Mouse (Mus musculus): ENCODE results near the gene Mag. TPM values are rescaled to one million over a fixed set of nuclear protein-coding genes. Genes with fewer than 3 reads are reported as not detected.

Mag gene
- polyA plus RNA-seq, 1 experiment: 3.5 TPM

DNA sequence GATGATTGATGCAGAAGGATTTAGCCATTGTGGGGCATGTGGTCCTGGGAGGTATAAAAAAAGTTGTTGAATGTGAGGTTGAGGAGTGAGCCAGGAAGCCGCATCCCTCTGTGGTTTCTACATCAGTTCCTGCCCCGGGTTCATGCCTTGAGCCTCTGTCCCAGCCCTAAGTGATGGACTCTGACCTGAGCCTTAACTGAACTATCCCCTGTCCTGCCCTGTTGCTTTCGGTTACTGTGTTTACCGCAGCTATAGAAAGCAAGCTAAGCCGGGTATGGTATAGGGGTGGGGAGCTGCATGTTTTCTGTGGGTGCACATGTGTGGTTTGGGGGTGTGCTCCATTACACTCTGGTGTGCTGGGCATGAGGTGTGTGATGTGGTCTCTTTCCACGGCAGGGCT is 4.9 kb downstream of the Mag start:
- Histone ChIP-seq H3K4me1 (ENCODE audit: control insufficient read depth, insufficient read depth, insufficient read length) (peaks cover 6% of the 10 kb centered on the region; the same call in 1 of the 2 replicates), H3K4me3 (ENCODE audit: extremely low read depth, insufficient read depth, insufficient read length) (no peak overlapping the region), H3K36me3 (ENCODE audit: control insufficient read depth, insufficient read depth, low read length) (no peaks in the 10 kb centered on the region), H3K27ac (ENCODE audit: insufficient read depth, low read length) (no peak overlapping the region), H3K27me3 (ENCODE audit: control insufficient read depth, insufficient read depth, low read length) (no peaks in the 10 kb centered on the region)
- no peak for DNase-seq (ENCODE audit: low read depth in 1 of 2, low spot score in 2 of 2)
- TF ChIP-seq POLR2A (IDR thresholded peaks at IDR 0.05; ENCODE audit: low read depth, low read length): no peak
- no peak for TF ChIP-seq CTCF (IDR thresholded peaks at IDR 0.05; ENCODE audit: extremely low read depth, insufficient read depth, insufficient read length, insufficient replicate concordance)
- WGBS: 29% methylated on average over 6 of the region's 6 CpGs

DNA sequence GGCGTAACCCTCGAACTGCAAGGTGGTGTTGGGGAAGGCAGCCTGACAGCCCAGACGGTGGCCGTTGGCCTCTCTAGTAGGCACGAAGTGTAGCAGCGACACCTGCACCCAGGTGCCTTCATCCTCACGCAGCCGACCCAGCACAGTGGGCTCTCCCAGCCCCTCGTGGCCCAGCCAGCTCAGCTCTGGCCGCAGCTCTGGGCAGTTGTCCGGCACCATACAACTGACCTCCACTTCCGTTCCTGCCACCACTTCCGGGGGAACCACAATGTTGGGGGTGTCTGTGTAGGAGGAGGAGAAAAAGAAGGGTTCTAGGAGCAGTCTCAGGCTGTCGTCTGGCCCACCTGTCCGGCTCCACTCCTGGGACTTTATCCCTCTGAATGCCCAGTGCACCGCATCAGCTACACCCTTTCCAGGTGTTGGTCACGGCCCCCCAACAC is 5.7 kb downstream of the Mag start:
- Histone ChIP-seq H3K27ac (ENCODE audit: insufficient read depth, low read length) (no peak overlapping the region), H3K4me3 (ENCODE audit: extremely low read depth, insufficient read depth, insufficient read length) (no peak overlapping the region), H3K4me1 (ENCODE audit: control insufficient read depth, insufficient read depth, insufficient read length) (peaks cover 6% of the 10 kb centered on the region; the same call in 1 of the 2 replicates), H3K36me3 (ENCODE audit: control insufficient read depth, insufficient read depth, low read length) (no peaks in the 10 kb centered on the region), H3K27me3 (ENCODE audit: control insufficient read depth, insufficient read depth, low read length) (no peaks in the 10 kb centered on the region)
- no peak for DNase-seq (ENCODE audit: low read depth in 1 of 2, low spot score in 2 of 2)
- WGBS: 27% methylated on average over 17 of the region's 17 CpGs
- TF ChIP-seq CTCF (IDR thresholded peaks at IDR 0.05; ENCODE audit: extremely low read depth, insufficient read depth, insufficient read length, insufficient replicate concordance) (no peak), POLR2A (IDR thresholded peaks at IDR 0.05; ENCODE audit: low read depth, low read length) (no peak)

DNA sequence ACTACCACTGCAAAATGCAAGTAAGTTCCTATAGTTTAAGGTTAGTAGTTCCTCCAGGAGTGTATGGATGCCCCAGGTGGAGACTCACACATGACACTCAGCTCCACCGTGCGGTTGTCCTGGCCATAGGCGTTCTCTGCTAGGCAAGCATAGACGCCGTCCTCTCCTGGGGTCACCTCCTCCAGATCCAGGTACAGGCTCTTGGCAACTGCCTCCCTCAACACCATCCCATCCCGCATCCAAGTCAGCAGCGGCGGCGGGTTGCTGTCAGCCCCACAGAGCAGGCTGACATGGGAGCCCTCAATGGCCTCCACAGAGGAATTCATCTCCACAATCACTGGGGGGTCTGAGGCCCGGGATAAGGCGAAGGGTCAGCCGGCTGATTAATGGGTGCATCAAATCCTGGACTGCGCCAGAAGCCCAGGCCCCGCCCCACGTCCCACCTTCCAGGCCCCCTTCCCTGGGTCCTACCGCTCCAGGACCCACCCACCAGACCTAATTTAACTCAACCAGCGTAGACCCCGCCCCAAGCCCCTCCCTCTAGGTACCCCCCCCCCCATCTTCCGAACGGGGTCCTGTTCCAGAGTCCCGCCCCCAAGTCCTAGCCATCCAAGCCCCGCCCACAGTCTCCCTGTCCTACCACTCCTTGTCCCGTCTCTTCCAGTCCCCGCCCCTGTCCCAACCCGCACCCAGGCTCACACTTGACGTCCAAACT is 6.2 kb downstream of the Mag start:
- no peak overlapping the region for H3K4me3 ChIP-seq (ENCODE audit: extremely low read depth, insufficient read depth, insufficient read length)
- 16% methylated on average over 25 of the region's 26 CpGs for WGBS
- no peaks in the 10 kb centered on the region for H3K27me3 ChIP-seq (ENCODE audit: control insufficient read depth, insufficient read depth, low read length)
- TF ChIP-seq POLR2A (IDR thresholded peaks at IDR 0.05; ENCODE audit: low read depth, low read length) (no peak), CTCF (IDR thresholded peaks at IDR 0.05; ENCODE audit: extremely low read depth, insufficient read depth, insufficient read length, insufficient replicate concordance) (no peak)
- peaks cover 6% of the 10 kb centered on the region; the same call in 1 of the 2 replicates for H3K4me1 ChIP-seq (ENCODE audit: control insufficient read depth, insufficient read depth, insufficient read length)
- H3K36me3 ChIP-seq (ENCODE audit: control insufficient read depth, insufficient read depth, low read length): no peaks in the 10 kb centered on the region
- H3K27ac ChIP-seq (ENCODE audit: insufficient read depth, low read length): no peak overlapping the region
- DNase-seq (ENCODE audit: low read depth in 1 of 2, low spot score in 2 of 2): no peak

DNA sequence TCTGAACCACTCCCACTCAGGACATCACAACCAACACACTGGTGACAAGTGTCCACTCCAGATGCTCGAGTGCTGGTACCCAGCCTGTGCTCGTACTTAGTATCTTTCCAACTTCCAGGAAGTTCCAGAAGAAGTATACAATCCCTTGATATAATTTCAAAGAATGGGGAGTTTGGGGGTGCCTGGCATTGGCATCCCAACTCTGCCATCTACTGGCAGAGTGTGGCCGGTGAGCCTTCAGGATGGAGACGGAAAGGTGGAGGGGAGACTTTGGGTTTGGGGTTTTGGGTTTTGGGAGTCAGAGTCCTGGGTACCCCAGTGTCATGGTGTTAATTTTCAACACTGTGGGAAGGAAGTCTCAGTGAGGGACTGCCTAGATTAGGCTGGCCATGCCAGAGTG is 10.6 kb downstream of the Mag start:
- TF ChIP-seq CTCF (IDR thresholded peaks at IDR 0.05; ENCODE audit: extremely low read depth, insufficient read depth, insufficient read length, insufficient replicate concordance): peak; percentile 87; the same call in 1 of the 2 replicates
- TF ChIP-seq POLR2A (IDR thresholded peaks at IDR 0.05; ENCODE audit: low read depth, low read length): no peak
- H3K27ac ChIP-seq (ENCODE audit: insufficient read depth, low read length): no peak overlapping the region
- peaks cover 4% of the 10 kb centered on the region; the same call in 1 of the 2 replicates for H3K4me1 ChIP-seq (ENCODE audit: control insufficient read depth, insufficient read depth, insufficient read length)
- 22% methylated on average over 4 of the region's 4 CpGs for WGBS
- no peaks in the 10 kb centered on the region for H3K27me3 ChIP-seq (ENCODE audit: control insufficient read depth, insufficient read depth, low read length)
- DNase-seq (ENCODE audit: low read depth in 1 of 2, low spot score in 2 of 2): peak in 1 of 2 experiments; percentile 62
- no peaks in the 10 kb centered on the region for H3K36me3 ChIP-seq (ENCODE audit: control insufficient read depth, insufficient read depth, low read length)
- H3K4me3 ChIP-seq (ENCODE audit: extremely low read depth, insufficient read depth, insufficient read length): no peak overlapping the region

DNA sequence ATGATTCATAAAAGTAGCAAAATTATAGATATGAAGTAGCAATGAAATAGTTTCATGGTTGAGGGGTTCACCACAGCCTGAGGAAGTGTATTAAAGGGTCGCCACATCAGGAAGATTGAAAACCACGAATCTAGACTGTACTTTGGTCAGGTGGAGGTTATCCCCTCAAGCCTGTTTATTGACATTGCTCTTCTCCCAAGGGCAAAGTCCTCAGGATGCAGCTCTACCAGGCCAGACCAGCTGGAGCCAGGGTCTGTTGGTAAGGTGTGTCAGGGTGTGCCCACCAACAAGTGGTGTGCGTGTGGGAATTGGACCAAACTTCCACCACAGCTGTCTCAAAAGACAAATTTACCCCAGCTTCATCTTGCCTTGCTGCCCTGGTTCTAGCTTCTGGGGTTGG is 19.5 kb downstream of the Mag start:
- 18% methylated on average over 3 of the region's 3 CpGs for WGBS
- no peak for DNase-seq (ENCODE audit: low read depth in 1 of 2, low spot score in 2 of 2)
- Histone ChIP-seq H3K36me3 (ENCODE audit: control insufficient read depth, insufficient read depth, low read length) (no peaks in the 10 kb centered on the region), H3K4me1 (ENCODE audit: control insufficient read depth, insufficient read depth, insufficient read length) (peaks cover 35% of the 10 kb centered on the region; the same call in 1 of the 2 replicates), H3K4me3 (ENCODE audit: extremely low read depth, insufficient read depth, insufficient read length) (no peak overlapping the region), H3K27me3 (ENCODE audit: control insufficient read depth, insufficient read depth, low read length) (no peaks in the 10 kb centered on the region), H3K27ac (ENCODE audit: insufficient read depth, low read length) (peak overlapping the region; percentile 31)
- TF ChIP-seq CTCF (IDR thresholded peaks at IDR 0.05; ENCODE audit: extremely low read depth, insufficient read depth, insufficient read length, insufficient replicate concordance): no peak
- no peak for TF ChIP-seq POLR2A (IDR thresholded peaks at IDR 0.05; ENCODE audit: low read depth, low read length)

DNA sequence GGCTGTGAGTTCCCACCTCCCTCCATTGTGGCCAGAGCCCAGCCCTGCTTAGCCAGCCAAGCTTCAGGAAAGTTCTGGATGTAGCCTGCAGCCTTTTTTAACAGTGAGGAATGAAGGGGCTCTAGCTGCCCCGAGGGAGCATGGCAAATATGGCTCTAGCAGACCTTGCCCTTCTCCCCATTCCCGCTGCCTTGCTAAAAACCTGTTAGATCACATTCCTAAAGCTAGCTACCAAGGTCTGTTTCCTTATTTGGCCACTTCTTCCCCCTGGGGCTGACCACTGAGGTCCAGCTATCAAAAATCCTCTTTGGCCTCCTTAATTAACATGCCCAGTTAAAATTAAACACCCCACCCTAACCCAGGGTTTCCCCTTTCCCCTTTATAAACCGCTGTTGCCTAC is 22.2 kb downstream of the Mag start:
- H3K4me3 ChIP-seq (ENCODE audit: extremely low read depth, insufficient read depth, insufficient read length): no peak overlapping the region
- H3K27ac ChIP-seq (ENCODE audit: insufficient read depth, low read length): peak overlapping the region; percentile 94; the same call in 1 of the 2 replicates
- H3K4me1 ChIP-seq (ENCODE audit: control insufficient read depth, insufficient read depth, insufficient read length): peaks cover 56% of the 10 kb centered on the region
- no peaks in the 10 kb centered on the region for H3K27me3 ChIP-seq (ENCODE audit: control insufficient read depth, insufficient read depth, low read length)
- TF ChIP-seq CTCF (IDR thresholded peaks at IDR 0.05; ENCODE audit: extremely low read depth, insufficient read depth, insufficient read length, insufficient replicate concordance) (no peak), POLR2A (IDR thresholded peaks at IDR 0.05; ENCODE audit: low read depth, low read length) (no peak)
- H3K36me3 ChIP-seq (ENCODE audit: control insufficient read depth, insufficient read depth, low read length): no peaks in the 10 kb centered on the region
- WGBS: 75% methylated on average over 3 of the region's 3 CpGs
- no peak for DNase-seq (ENCODE audit: low read depth in 1 of 2, low spot score in 2 of 2)

DNA sequence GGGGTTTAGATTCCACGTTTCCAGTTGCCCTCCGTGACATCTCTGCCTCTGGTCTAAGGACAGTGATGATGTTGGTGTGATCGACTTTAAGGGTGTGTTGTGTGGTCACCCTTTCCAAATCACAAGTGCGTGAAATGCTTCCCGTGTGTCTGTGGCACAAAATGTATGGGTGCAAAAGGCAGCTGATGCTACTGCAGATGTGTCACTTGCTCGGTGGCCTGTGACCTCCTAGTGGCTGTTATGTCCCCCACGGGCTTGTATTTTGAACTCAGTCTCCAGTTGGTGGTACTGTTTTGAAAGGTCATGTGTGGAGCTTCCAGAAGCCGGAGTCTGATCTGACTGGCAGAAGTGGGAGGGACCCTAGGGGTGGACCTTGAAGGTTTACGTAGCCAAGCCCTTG is 22.9 kb downstream of the Mag start:
- H3K36me3 ChIP-seq (ENCODE audit: control insufficient read depth, insufficient read depth, low read length): no peaks in the 10 kb centered on the region
- 66% methylated on average over 9 of the region's 9 CpGs for WGBS
- H3K27ac ChIP-seq (ENCODE audit: insufficient read depth, low read length): peak overlapping the region; percentile 94
- no peaks in the 10 kb centered on the region for H3K27me3 ChIP-seq (ENCODE audit: control insufficient read depth, insufficient read depth, low read length)
- peaks cover 59% of the 10 kb centered on the region for H3K4me1 ChIP-seq (ENCODE audit: control insufficient read depth, insufficient read depth, insufficient read length)
- no peak for DNase-seq (ENCODE audit: low read depth in 1 of 2, low spot score in 2 of 2)
- TF ChIP-seq CTCF (IDR thresholded peaks at IDR 0.05; ENCODE audit: extremely low read depth, insufficient read depth, insufficient read length, insufficient replicate concordance) (no peak), POLR2A (IDR thresholded peaks at IDR 0.05; ENCODE audit: low read depth, low read length) (no peak)
- H3K4me3 ChIP-seq (ENCODE audit: extremely low read depth, insufficient read depth, insufficient read length): no peak overlapping the region
